Mouse (Mus musculus): Measurements from ENCODE around the gene Hbs1l. TPM values are rescaled to one million over a fixed set of nuclear protein-coding genes. Genes with fewer than 3 reads are reported as not detected.
"Not testable (repeated sequence)": the region's sequence is repeated elsewhere in the genome, so short reads cannot be mapped to it uniquely, and the experiment has no call there.

Hbs1l gene
- polyA plus RNA-seq, 1 experiment, result 57.0 TPM

DNA sequence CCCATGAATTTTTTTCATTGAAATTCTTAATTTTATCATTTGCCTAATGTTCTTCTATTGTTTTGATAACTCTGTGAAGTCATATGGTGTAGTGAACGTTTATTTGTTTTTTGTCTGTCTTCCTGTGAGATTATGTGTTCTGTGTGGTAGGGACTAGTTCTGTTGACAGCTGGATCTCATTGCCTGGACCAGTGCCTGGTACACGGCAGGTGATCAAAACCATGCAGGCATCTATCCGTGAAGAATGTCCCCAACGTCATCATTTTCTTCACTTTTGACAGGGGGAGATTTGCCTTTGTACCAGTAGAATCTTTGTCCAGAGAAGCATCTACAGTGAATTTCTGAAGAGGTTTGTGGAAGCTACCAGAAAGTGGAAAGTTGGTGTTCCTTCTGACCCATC, 95.5 kb downstream of the Hbs1l start:
- H3K4me1 ChIP-seq (ENCODE audit: control insufficient read depth, insufficient read depth, low read length), result no peaks in the 10 kb centered on the region; the same call in 1 of the 2 replicates
- TF ChIP-seq CTCF (IDR thresholded peaks at IDR 0.05; ENCODE audit: control insufficient read depth, insufficient read depth, low read length), result no peak
- TF ChIP-seq POLR2A (IDR thresholded peaks at IDR 0.05; ENCODE audit: borderline replicate concordance, control insufficient read depth, low read depth, low read length), result no peak
- no peak overlapping the region for H3K27ac ChIP-seq (ENCODE audit: control insufficient read depth, insufficient read depth, low read depth, low read length, poor library complexity)
- 76% methylated on average over 4 of the region's 4 CpGs for WGBS
- no peak overlapping the region for H3K4me3 ChIP-seq (replicated peaks; ENCODE audit: control insufficient read depth, low read depth, low read length)

DNA sequence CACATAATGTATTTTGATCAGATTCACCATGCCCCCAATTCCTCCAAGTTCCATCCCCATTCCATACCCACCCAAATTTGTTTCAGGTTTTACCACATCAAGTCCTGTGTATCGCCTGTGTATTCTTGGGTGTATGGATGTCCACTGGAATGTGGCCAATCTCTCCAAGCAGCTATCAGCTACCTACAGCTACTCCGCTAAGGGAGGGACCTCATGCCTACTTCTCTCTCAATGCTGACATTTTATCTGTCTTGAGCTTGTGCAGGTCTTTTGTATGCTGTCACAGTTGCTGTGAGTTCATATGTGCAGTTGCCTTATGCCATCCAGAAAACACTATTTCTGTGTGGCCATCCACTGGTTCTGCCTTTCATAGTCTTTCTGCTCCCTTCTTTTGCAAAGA, 97.6 kb downstream of the Hbs1l start:
- Histone ChIP-seq H3K4me3 (replicated peaks; ENCODE audit: control insufficient read depth, low read depth, low read length) (no peak overlapping the region), H3K4me1 (ENCODE audit: control insufficient read depth, insufficient read depth, low read length) (no peaks in the 10 kb centered on the region; the same call in 1 of the 2 replicates), H3K27ac (ENCODE audit: control insufficient read depth, insufficient read depth, low read depth, low read length, poor library complexity) (no peak overlapping the region)
- WGBS, result 62% methylated on average over 2 of the region's 2 CpGs
- no peak for TF ChIP-seq CTCF (IDR thresholded peaks at IDR 0.05; ENCODE audit: control insufficient read depth, insufficient read depth, low read length)
- TF ChIP-seq POLR2A (IDR thresholded peaks at IDR 0.05; ENCODE audit: borderline replicate concordance, control insufficient read depth, low read depth, low read length), result no peak

DNA sequence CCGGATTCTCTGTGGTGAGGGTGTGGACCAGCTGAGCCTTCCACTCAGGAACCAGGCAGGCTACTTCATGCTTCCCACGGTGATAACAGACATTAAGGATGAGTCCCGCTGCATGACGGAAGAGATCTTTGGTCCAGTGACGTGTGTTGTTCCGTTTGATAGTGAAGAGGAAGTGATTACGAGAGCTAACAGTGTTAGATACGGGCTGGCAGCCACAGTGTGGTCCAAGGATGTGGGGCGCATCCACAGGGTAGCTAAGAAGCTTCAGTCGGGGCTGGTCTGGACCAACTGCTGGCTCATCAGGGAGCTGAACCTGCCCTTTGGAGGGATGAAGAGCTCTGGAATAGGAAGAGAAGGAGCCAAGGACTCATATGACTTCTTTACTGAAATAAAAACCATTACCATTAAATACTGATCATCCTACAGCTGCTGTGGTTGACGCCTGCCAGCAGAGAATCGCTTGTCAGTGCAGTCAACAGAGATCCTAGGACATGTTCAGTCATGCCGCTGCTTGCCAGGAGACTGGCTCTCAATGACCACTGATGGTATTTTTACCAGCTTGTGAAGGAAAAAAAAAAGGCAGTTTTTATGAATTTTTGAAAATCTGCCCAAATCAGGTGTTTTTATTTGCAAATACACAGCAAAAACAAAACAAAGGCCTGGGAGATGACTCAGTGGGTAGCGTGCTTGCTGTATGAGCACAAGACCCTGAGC, 99.8 kb downstream of the Hbs1l start:
- Histone ChIP-seq H3K27ac (ENCODE audit: control insufficient read depth, insufficient read depth, low read depth, low read length, poor library complexity) (no peak overlapping the region), H3K4me3 (replicated peaks; ENCODE audit: control insufficient read depth, low read depth, low read length) (no peak overlapping the region), H3K4me1 (ENCODE audit: control insufficient read depth, insufficient read depth, low read length) (no peaks in the 10 kb centered on the region; the same call in 1 of the 2 replicates)
- WGBS, result 45% methylated on average over 14 of the region's 14 CpGs
- TF ChIP-seq POLR2A (IDR thresholded peaks at IDR 0.05; ENCODE audit: borderline replicate concordance, control insufficient read depth, low read depth, low read length) (no peak), CTCF (IDR thresholded peaks at IDR 0.05; ENCODE audit: control insufficient read depth, insufficient read depth, low read length) (no peak)

DNA sequence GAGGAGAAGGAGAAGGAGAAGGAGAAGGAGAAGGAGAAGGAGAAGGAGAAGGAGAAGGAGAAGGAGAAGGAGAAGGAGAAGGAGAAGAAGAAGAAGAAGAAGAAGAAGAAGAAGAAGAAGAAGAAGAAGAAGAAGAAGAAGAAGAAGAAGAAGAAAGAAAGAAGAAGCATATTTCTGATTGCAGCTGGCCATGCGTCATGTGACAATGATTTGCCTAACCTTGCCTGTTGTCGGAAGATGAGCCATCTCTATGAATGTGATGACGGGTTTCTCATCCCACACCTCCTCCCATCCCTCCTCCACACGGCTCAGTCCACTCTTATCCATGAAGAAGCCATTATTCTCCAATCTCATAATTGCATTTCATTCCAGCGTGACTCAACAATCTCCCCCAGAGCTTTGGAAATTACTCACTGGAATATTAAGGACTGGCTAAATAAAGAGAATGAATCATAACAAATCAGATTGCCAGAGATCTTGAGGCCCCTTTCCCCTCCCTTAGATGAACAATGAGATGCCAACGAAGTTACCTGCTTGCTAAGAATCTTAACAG, 103.2 kb downstream of the Hbs1l start:
- 80% methylated on average over 6 of the region's 6 CpGs for WGBS
- not testable (repeated sequence) for H3K27ac ChIP-seq (ENCODE audit: control insufficient read depth, insufficient read depth, low read depth, low read length, poor library complexity); H3K4me3 ChIP-seq (replicated peaks; ENCODE audit: control insufficient read depth, low read depth, low read length); H3K4me1 ChIP-seq (ENCODE audit: control insufficient read depth, insufficient read depth, low read length)

DNA sequence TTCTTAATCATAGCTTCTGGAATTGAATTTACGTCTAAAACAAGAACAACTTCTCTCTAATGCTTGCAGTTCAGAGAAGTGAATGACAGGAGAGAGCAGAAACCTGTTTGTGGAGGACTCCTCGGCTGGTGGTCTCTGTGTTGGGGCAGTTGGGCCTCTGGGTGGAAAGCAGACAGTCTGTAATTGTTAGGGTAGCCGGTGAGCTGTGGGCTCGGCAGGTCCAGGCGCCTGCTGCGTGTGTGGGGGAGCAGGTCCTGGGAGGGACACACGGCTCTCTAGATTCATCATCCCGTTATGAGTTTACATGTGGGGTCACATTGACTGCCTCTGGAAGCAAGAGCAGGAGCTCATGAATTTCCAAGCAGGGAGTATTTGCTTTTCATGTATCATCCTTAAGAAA, 103.8 kb downstream of the Hbs1l start:
- H3K4me3 ChIP-seq (replicated peaks; ENCODE audit: control insufficient read depth, low read depth, low read length), result no peak overlapping the region
- TF ChIP-seq CTCF (IDR thresholded peaks at IDR 0.05; ENCODE audit: control insufficient read depth, insufficient read depth, low read length), result no peak
- no peak for TF ChIP-seq POLR2A (IDR thresholded peaks at IDR 0.05; ENCODE audit: borderline replicate concordance, control insufficient read depth, low read depth, low read length)
- 80% methylated on average over 8 of the region's 8 CpGs for WGBS
- H3K4me1 ChIP-seq (ENCODE audit: control insufficient read depth, insufficient read depth, low read length), result no peaks in the 10 kb centered on the region
- no peak overlapping the region for H3K27ac ChIP-seq (ENCODE audit: control insufficient read depth, insufficient read depth, low read depth, low read length, poor library complexity)

DNA sequence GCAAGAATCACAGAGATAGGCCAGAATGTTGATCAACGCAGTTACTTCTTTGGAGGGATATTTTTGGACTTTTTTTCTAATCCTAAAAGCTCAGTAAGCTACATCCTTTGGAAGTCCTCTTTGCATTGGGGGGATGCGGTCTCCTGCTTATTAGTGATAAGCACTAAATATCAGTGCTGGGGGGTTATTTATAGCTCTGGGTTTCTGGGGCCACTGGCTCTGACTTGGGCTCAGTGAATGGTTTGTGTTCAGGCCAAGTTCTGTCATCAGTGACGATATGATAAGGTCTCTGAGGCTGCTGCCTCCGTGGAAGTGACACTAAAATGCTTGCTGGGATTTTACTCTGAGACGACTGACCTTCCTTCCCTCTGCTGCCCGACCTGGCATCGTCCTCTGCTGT, 104.3 kb downstream of the Hbs1l start:
- Histone ChIP-seq H3K4me3 (replicated peaks; ENCODE audit: control insufficient read depth, low read depth, low read length) (no peak overlapping the region), H3K4me1 (ENCODE audit: control insufficient read depth, insufficient read depth, low read length) (no peaks in the 10 kb centered on the region), H3K27ac (ENCODE audit: control insufficient read depth, insufficient read depth, low read depth, low read length, poor library complexity) (no peak overlapping the region)
- 45% methylated on average over 7 of the region's 7 CpGs for WGBS
- TF ChIP-seq POLR2A (IDR thresholded peaks at IDR 0.05; ENCODE audit: borderline replicate concordance, control insufficient read depth, low read depth, low read length) (no peak), CTCF (IDR thresholded peaks at IDR 0.05; ENCODE audit: control insufficient read depth, insufficient read depth, low read length) (no peak)

DNA sequence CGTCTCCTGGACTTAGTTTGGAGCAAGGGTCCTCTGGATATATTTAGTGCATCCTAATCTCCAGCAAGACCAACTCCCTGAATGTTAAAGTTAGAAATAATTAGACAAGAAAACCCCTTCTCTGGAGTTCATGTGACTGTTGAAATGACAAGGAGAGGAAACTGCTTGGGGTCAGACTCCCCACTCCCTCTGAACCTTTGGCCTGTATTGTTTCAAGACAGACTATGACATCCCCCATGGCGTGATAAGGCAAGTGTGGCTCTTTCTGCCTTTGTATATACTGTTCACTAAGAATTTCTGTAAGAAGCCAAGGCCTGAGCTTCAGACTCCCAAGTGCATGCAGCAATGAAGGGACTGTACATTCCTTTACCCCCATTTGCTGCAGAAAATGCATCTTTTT, 104.7 kb downstream of the Hbs1l start:
- Histone ChIP-seq H3K27ac (ENCODE audit: control insufficient read depth, insufficient read depth, low read depth, low read length, poor library complexity) (no peak overlapping the region), H3K4me3 (replicated peaks; ENCODE audit: control insufficient read depth, low read depth, low read length) (no peak overlapping the region), H3K4me1 (ENCODE audit: control insufficient read depth, insufficient read depth, low read length) (no peaks in the 10 kb centered on the region)
- TF ChIP-seq POLR2A (IDR thresholded peaks at IDR 0.05; ENCODE audit: borderline replicate concordance, control insufficient read depth, low read depth, low read length), result no peak
- no peak for TF ChIP-seq CTCF (IDR thresholded peaks at IDR 0.05; ENCODE audit: control insufficient read depth, insufficient read depth, low read length)
- 70% methylated on average over 2 of the region's 2 CpGs for WGBS

DNA sequence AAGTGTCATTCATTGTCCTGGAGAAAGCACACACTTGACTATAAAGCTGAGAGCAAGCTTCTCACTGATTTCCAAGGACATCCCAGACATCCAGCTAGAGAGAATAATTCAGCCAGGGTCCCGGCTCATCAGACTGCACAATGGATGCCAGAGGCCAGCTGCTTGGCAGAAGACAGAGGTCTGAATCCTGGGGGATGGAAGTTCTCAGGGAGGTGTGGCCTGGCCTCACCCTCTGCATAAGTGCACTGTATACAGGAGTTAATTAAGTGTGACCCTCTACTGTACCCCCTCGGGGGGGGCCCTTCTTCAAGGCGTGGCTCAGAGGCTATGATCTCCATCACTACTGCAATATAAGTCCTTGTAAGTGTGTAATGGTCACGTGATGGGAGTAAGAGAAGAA, 105.5 kb downstream of the Hbs1l start:
- no peak for TF ChIP-seq POLR2A (IDR thresholded peaks at IDR 0.05; ENCODE audit: borderline replicate concordance, control insufficient read depth, low read depth, low read length)
- TF ChIP-seq CTCF (IDR thresholded peaks at IDR 0.05; ENCODE audit: control insufficient read depth, insufficient read depth, low read length), result no peak
- Histone ChIP-seq H3K4me1 (ENCODE audit: control insufficient read depth, insufficient read depth, low read length) (no peaks in the 10 kb centered on the region), H3K27ac (ENCODE audit: control insufficient read depth, insufficient read depth, low read depth, low read length, poor library complexity) (no peak overlapping the region), H3K4me3 (replicated peaks; ENCODE audit: control insufficient read depth, low read depth, low read length) (no peak overlapping the region)
- WGBS, result 75% methylated on average over 4 of the region's 4 CpGs

DNA sequence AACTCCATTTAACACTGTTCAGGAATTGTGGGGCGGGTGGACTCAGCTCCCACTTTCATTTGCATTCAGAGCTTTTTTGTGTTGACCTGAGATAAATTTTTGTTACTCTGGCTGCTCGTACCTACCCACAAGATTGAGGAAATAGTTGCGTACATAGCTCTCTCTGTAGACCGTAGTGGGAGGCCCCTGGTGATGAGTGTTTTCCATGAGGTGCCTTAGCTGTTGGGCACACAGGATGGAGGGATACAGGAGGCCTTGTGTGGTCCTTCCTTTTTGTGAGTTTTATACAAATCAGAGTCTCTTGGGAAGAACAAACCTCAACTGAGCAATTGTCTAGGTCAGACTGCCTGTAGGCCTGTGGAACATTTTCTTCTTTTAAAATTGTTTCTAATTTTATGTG, 109.0 kb downstream of the Hbs1l start:
- TF ChIP-seq POLR2A (IDR thresholded peaks at IDR 0.05; ENCODE audit: borderline replicate concordance, control insufficient read depth, low read depth, low read length), result no peak
- TF ChIP-seq CTCF (IDR thresholded peaks at IDR 0.05; ENCODE audit: control insufficient read depth, insufficient read depth, low read length), result no peak
- 61% methylated on average over 4 of the region's 4 CpGs for WGBS
- Histone ChIP-seq H3K27ac (ENCODE audit: control insufficient read depth, insufficient read depth, low read depth, low read length, poor library complexity) (no peak overlapping the region), H3K4me3 (replicated peaks; ENCODE audit: control insufficient read depth, low read depth, low read length) (no peak overlapping the region), H3K4me1 (ENCODE audit: control insufficient read depth, insufficient read depth, low read length) (no peaks in the 10 kb centered on the region)

Measured in bone marrow, adult 2 months (tissue).